Mouse (Mus musculus) intestine, embryonic 15.5 days (tissue): Measurements from ENCODE around the gene Pde4d. TPM values are rescaled to one million over a fixed set of nuclear protein-coding genes. Genes with fewer than 3 reads are reported as not detected.
A peak's percentile ranks its signal among the peaks of the same experiment; 100 is the strongest.

ENCODE experiments used
- ATAC-seq: fragments of 200-750 bp; cut with Nextera tagmentation; 2 replicates; pipeline ENCODE4 v1.8.0; 2017; ENCODE audit warnings: moderate TSS enrichment, moderate library complexity
- H3K27ac ChIP-seq: fragments of 300-500 bp; sonication (generic); 2 replicates; pipeline ENCODE4 v1.5.1; 2015; ENCODE audit warnings: mild to moderate bottlenecking, inconsistent platforms
- H3K27me3 ChIP-seq: fragments of 300-500 bp; sonication (generic); replicated peaks from 2 replicates; pipeline ENCODE4 v1.6.1; 2015; ENCODE audit warnings: inconsistent platforms
- H3K36me3 ChIP-seq: fragments of 300-500 bp; sonication (generic); 2 replicates; pipeline ENCODE4 v1.6.1; 2015; ENCODE audit warnings: inconsistent platforms
- H3K4me1 ChIP-seq: fragments of 300-500 bp; sonication (generic); replicated peaks from 2 replicates; pipeline ENCODE4 v1.6.1; 2015; ENCODE audit warnings: inconsistent platforms
- H3K4me2 ChIP-seq: fragments of 300-500 bp; sonication (generic); replicated peaks from 2 replicates; pipeline ENCODE4 v1.6.1; 2015; ENCODE audit warnings: mild to moderate bottlenecking, inconsistent platforms
- H3K4me3 ChIP-seq: fragments of 300-500 bp; sonication (generic); replicated peaks from 2 replicates; pipeline ENCODE4 v1.5.1; 2015; ENCODE audit warnings: inconsistent platforms
- H3K9ac ChIP-seq: fragments of 300-500 bp; sonication (generic); 2 replicates; pipeline ENCODE4 v1.6.1; 2015; ENCODE audit warnings: inconsistent platforms
- H3K9me3 ChIP-seq: fragments of 300-500 bp; sonication (generic); 2 replicates; pipeline ENCODE4 v1.6.1; 2016; ENCODE audit warnings: inconsistent platforms
- WGBS: fragments of 180-500 bp; shearing (Covaris S2); methylation state at CpG from one replicate; pipeline ENCODE4 v1.1.7; 2015; 5-methylcytosine and 5-hydroxymethylcytosine counted together
- polyA plus RNA-seq: library from polyadenylated mRNA; unstranded; fragments of >200 nt; fragmentation: Nextera tagmentation; extraction: Ambion mirVana; gene quantifications from 2 replicates; pipeline ENCODE4 v1.2.1, GENCODE M21; 2015

Gene Pde4d
- polyA plus RNA-seq, 1 experiment from 2014 or later = 18.5 TPM

DNA sequence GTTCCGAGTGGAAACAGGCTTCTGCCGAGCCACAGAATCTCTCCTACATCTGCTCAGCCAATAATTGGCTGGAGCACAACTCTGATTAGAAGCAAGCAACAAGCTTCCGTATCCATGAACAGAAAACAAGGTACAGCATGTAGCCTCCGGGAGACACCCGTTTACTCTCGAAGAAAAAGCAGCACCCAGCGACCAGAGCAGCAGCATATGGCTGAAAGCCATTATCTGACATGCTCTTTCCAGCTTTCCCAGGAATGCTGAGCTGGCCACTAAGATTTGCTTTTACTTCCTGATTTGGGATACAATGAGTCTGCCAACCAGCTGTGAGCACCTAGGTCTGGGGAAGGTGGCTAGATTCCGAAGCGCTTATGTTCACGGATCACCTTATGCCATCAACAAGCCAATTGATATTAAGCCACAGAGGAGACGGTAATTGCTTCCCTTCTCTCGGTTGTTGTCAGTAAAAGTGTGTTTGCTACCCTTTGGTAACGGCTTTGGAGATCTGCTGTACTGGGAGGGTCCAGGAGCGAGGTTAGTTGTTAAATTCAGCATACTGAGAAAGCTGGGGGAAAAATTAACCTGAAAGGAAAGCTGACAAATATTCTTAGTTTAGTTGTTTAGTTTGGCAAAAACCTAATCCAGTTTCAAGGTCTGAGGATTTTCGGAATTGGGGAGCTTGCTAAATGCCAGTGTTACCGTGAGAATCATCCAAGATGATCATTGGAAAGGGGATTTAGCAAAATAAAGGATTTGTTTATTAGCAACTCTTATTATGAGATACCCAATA, 1131.7 kb downstream of the Pde4d start:
- H3K9ac ChIP-seq = no peak overlapping the region
- H3K4me3 ChIP-seq = no peak overlapping the region
- H3K36me3 ChIP-seq = no peaks in the 10 kb centered on the region
- H3K4me1 ChIP-seq = no peaks in the 10 kb centered on the region
- WGBS = 76% methylated on average over 16 of the region's 16 CpGs
- H3K9me3 ChIP-seq = no peaks in the 10 kb centered on the region
- H3K4me2 ChIP-seq = no peak overlapping the region
- H3K27ac ChIP-seq = no peak overlapping the region
- no peaks in the 10 kb centered on the region for H3K27me3 ChIP-seq
- no peak for ATAC-seq

- WGBS = 75% methylated on average over 4 of the region's 4 CpGs
- no peak for ATAC-seq
- no peak overlapping the region for H3K4me2 ChIP-seq
- H3K9ac ChIP-seq = no peak overlapping the region
- no peaks in the 10 kb centered on the region for H3K4me1 ChIP-seq
- no peaks in the 10 kb centered on the region for H3K9me3 ChIP-seq
- no peak overlapping the region for H3K27ac ChIP-seq
- H3K36me3 ChIP-seq = no peaks in the 10 kb centered on the region
- H3K27me3 ChIP-seq = no peaks in the 10 kb centered on the region
- no peak overlapping the region for H3K4me3 ChIP-seq
These were observed 1140.3 kb downstream of the Pde4d start for GRCm38 (mm10) chr13:109590048-109590447.

- 85% methylated on average over 8 of the region's 8 CpGs for WGBS
- Histone ChIP-seq H3K4me3 (no peak overlapping the region), H3K4me2 (no peak overlapping the region), H3K4me1 (no peaks in the 10 kb centered on the region), H3K27me3 (no peaks in the 10 kb centered on the region), H3K9me3 (no peaks in the 10 kb centered on the region), H3K36me3 (no peaks in the 10 kb centered on the region), H3K27ac (no peak overlapping the region), H3K9ac (no peak overlapping the region)
- ATAC-seq = no peak
These were observed 1142.5 kb downstream of the Pde4d start for GRCm38 (mm10) chr13:109592192-109592797.

DNA sequence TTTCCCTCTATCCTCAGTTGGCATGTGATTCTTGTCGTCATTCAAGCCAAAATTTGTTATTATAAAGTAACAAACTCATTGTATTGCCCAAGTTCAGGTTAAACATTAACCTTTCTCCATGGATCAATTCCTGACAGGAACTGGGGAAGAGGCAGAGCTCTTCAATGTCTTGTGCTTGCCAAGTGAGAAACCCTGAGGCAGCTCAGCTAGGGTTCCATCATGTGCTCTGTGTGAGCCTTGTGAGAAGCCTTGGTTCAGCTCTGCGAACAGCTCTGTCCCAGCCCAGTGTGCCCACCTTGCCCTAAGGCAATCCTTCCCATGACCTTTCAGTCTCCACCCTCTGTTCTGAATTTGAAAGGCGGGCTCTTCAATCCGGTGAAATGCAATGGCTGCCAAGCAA, 1150.0 kb downstream of the Pde4d start:
- Histone ChIP-seq H3K9me3 (no peaks in the 10 kb centered on the region), H3K27me3 (no peaks in the 10 kb centered on the region), H3K9ac (no peak overlapping the region), H3K27ac (no peak overlapping the region), H3K4me1 (no peaks in the 10 kb centered on the region), H3K36me3 (no peaks in the 10 kb centered on the region), H3K4me2 (no peak overlapping the region), H3K4me3 (no peak overlapping the region)
- WGBS = 74% methylated on average over 4 of the region's 4 CpGs
- no peak for ATAC-seq

- 85% methylated on average over 2 of the region's 2 CpGs for WGBS
- Histone ChIP-seq H3K27ac (no peak overlapping the region), H3K4me1 (no peaks in the 10 kb centered on the region), H3K36me3 (no peaks in the 10 kb centered on the region), H3K4me2 (no peak overlapping the region), H3K9me3 (no peaks in the 10 kb centered on the region), H3K4me3 (no peak overlapping the region), H3K9ac (no peak overlapping the region), H3K27me3 (no peaks in the 10 kb centered on the region)
- no peak for ATAC-seq
These were observed 1154.3 kb downstream of the Pde4d start for GRCm38 (mm10) chr13:109604017-109604416.

- H3K9ac ChIP-seq = no peak overlapping the region
- WGBS = 69% methylated on average over 1 of the region's 1 CpGs
- no peak overlapping the region for H3K4me2 ChIP-seq
- no peak for ATAC-seq
- no peaks in the 10 kb centered on the region for H3K36me3 ChIP-seq
- H3K27me3 ChIP-seq = no peaks in the 10 kb centered on the region
- no peak overlapping the region for H3K27ac ChIP-seq
- H3K4me3 ChIP-seq = no peak overlapping the region
- no peaks in the 10 kb centered on the region for H3K4me1 ChIP-seq
- no peaks in the 10 kb centered on the region for H3K9me3 ChIP-seq
These were observed 1155.4 kb downstream of the Pde4d start for GRCm38 (mm10) chr13:109605140-109605539.

GRCm38 (mm10) chr13:109609106-109609804, 1159.5 kb downstream of the Pde4d start:
- no peaks in the 10 kb centered on the region for H3K27me3 ChIP-seq
- H3K36me3 ChIP-seq = no peaks in the 10 kb centered on the region
- no peak overlapping the region for H3K9ac ChIP-seq
- 65% methylated on average over 9 of the region's 9 CpGs for WGBS
- H3K27ac ChIP-seq = no peak overlapping the region
- H3K4me2 ChIP-seq = no peak overlapping the region
- H3K9me3 ChIP-seq = no peaks in the 10 kb centered on the region
- H3K4me3 ChIP-seq = no peak overlapping the region
- ATAC-seq = no peak
- H3K4me1 ChIP-seq = no peaks in the 10 kb centered on the region

- Histone ChIP-seq H3K4me2 (no peak overlapping the region), H3K27ac (no peak overlapping the region), H3K27me3 (no peaks in the 10 kb centered on the region), H3K4me1 (no peaks in the 10 kb centered on the region), H3K9me3 (no peaks in the 10 kb centered on the region), H3K9ac (no peak overlapping the region), H3K36me3 (no peaks in the 10 kb centered on the region), H3K4me3 (no peak overlapping the region)
- ATAC-seq = no peak
- 22% methylated on average over 3 of the region's 3 CpGs for WGBS
These were observed 1160.0 kb downstream of the Pde4d start for GRCm38 (mm10) chr13:109609805-109610187.

DNA sequence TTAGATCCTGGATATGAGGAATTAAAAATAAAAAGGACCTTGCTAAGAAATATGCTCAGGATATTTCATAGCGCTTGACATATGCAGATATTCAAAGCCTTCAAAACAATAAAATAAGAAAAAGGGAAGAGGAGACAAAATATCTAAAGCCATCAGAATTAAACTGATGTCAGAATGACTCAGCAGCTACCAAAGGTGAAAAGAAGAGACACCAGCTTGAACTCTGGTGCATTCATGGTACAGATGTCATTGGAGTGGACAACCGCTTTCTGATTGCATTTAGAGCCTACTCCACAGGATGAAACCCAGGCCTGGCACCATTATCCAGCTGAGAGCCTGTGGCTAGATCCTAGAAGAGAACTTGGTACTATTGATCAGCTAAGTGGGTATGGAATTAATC, 1161.0 kb downstream of the Pde4d start:
- H3K27ac ChIP-seq = no peak overlapping the region
- no peak overlapping the region for H3K9ac ChIP-seq
- H3K27me3 ChIP-seq = no peaks in the 10 kb centered on the region
- H3K9me3 ChIP-seq = no peaks in the 10 kb centered on the region
- ATAC-seq = no peak
- no peak overlapping the region for H3K4me3 ChIP-seq
- H3K4me2 ChIP-seq = no peak overlapping the region
- WGBS = 100% methylated on average over 2 of the region's 2 CpGs
- no peaks in the 10 kb centered on the region for H3K36me3 ChIP-seq
- no peaks in the 10 kb centered on the region for H3K4me1 ChIP-seq

DNA sequence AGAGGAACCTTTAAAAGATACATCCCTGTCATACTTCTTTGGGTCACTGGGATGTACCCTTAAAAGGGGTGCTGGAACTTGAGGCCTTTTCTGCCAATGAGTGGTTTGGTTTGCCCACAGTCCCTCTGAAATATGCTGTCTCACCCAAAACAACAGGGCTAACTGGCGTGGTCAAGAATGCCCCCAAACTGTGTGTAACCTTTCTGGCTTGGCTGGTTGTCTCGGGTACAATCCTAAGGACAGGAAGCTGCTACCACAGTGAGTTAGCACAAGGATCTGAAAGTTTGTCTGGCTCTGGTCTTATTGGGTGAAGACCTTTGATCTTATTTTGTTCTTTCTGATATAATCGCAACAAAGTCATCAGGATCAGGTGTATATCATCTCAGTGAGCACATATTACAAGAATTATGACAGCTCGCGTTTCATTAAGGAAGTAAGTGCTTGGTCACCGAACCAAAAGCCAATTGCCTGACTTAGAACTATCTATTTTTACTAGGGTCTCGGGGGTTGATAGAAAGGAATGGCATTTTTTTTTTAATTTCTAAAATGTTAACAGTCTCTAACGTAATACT, 1165.6 kb downstream of the Pde4d start:
- WGBS = 65% methylated on average over 8 of the region's 8 CpGs
- Histone ChIP-seq H3K27ac (no peak overlapping the region), H3K27me3 (no peaks in the 10 kb centered on the region), H3K4me2 (no peak overlapping the region), H3K9me3 (no peaks in the 10 kb centered on the region), H3K9ac (no peak overlapping the region), H3K4me1 (no peaks in the 10 kb centered on the region), H3K36me3 (no peaks in the 10 kb centered on the region), H3K4me3 (no peak overlapping the region)
- no peak for ATAC-seq

DNA sequence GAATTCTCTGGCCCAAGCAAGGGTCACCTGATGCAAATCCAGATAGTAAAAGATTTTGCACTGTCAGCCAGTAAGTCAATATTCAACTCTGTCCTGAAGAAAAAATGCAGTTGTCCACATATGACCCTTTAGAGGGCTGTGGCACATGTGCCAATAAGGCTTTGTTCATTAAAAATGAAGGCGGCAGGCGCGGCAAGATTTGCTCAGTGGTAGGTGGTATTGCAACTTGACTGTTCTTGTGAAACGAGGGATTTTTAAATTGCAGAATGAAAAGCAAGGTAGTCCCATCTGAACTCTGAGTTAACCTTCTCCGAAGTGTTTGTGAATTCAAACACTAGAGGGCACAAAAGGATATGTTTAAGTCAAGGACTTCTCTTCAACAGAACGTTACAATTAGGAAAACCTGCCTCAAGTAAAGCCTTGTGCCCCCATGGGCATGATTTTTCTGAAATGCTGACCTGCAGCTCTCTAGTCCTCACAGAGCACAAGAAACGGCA, 1166.1 kb downstream of the Pde4d start:
- no peaks in the 10 kb centered on the region for H3K27me3 ChIP-seq
- no peak overlapping the region for H3K9ac ChIP-seq
- 16% methylated on average over 7 of the region's 7 CpGs for WGBS
- no peak overlapping the region for H3K27ac ChIP-seq
- H3K4me3 ChIP-seq = no peak overlapping the region
- ATAC-seq = no peak
- H3K9me3 ChIP-seq = no peaks in the 10 kb centered on the region
- H3K36me3 ChIP-seq = no peaks in the 10 kb centered on the region
- H3K4me1 ChIP-seq = no peaks in the 10 kb centered on the region
- H3K4me2 ChIP-seq = no peak overlapping the region

DNA sequence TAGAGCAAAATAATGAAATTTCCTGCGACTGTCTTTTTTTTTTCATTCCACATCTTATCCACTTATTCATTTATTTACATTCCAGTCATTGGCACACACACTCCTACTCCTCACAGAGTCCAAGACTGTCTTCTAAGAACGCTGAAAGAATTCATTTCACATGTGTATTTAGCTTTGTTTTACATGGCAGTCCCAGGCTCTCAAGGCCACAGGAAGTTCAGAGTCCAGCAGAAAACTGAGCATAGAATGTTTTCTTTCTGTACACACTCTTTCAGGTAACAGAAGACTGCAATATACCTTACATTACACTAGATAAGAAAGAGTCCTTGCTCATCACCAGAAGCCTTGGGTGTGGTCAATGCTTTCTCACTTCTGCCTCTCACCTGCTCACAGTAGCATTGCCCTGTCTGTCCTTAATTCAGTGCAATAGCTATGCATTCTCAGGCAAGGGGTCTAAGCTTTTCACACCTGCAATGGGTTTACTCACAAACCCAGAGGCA, 1169.5 kb downstream of the Pde4d start:
- 41% methylated on average over 2 of the region's 2 CpGs for WGBS
- no peak overlapping the region for H3K9ac ChIP-seq
- H3K27me3 ChIP-seq = no peaks in the 10 kb centered on the region
- no peak overlapping the region for H3K27ac ChIP-seq
- no peak overlapping the region for H3K4me2 ChIP-seq
- no peaks in the 10 kb centered on the region for H3K4me1 ChIP-seq
- no peaks in the 10 kb centered on the region for H3K36me3 ChIP-seq
- no peak overlapping the region for H3K4me3 ChIP-seq
- no peaks in the 10 kb centered on the region for H3K9me3 ChIP-seq
- peak; percentile 66 for ATAC-seq
